Mouse (Mus musculus) olfactory bulb, adult 2 months (tissue): ENCODE data around the gene Olfr683.

Source experiments
- CTCF ChIP-seq: fragments of 200-500 bp; IDR thresholded peaks from 2 replicates; pipeline ENCODE4 v1.5.1; 2012; ENCODE audit warnings: low read depth, mild to moderate bottlenecking, low read length, moderate library complexity; ENCODE audit not compliant: insufficient read depth
- POLR2A ChIP-seq: fragments of 200-500 bp; IDR thresholded peaks from 2 replicates; pipeline ENCODE4 v1.6.1; 2012; ENCODE audit warnings: mild to moderate bottlenecking, low read depth, low read length, moderate library complexity; ENCODE audit not compliant: insufficient read depth

DNA sequence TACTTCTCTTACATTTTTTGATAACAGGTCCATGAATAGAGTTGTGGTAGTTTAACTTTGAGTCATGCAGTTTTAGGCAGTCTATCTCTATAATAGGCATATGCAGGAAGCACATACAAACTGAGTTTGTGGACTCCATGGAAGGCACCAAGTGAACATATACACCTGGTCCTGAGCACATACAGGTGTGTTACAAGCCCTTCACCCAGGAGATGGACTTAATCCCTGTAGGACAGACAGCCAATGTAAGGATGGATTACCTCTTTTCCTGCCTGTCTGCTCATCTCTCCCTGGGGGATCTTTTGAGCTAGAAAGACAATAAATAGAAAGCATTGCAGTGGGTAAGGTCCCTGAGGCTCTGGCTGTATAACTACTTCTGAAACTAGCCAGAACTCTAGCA, 30.3 kb downstream of the Olfr683 start, which contains the start of gene Olfr681:
- TF ChIP-seq CTCF (no peak), POLR2A (no peak)
